ENCODE assay signal across 11 mouse cellular contexts in the genomic region with DNA sequence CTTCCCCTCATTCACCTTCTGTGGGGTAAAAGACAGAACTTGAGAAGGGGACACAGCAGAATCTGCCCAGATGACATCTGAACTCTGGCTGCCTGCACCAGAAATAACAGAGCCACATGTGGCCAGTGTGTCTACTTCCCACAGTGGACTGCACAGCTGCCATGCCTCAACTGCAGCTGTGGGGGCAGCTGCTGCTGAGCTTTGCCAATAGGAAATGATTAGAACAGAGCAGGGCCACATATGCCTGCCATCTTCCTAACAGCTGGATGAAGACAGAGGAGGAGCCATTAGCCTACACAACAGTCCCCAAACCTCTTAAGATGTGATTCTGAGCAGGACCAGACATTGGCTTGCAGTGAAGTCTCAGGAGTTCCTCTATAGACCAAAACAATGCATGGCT.
DNase-seq lines count a peak whose midpoint lies in the region; ATAC-seq and TF ChIP-seq lines count a peak whose summit lies in the region.
"Had no signal": no experiment of that assay in that cellular context is flagged by ENCODE, and none has a peak within 500 bp of the region (broad histone marks: within the 10 kb centered on the region; RNA-seq: fewer than 3 reads in every experiment).

No protein-coding gene starts in this region.

- TF ChIP-seq POLR2A in limb, embryonic 14.5 days (IDR thresholded peaks at IDR 0.05; ENCODE audit: borderline replicate concordance, extremely low read depth, insufficient read depth, insufficient read length) = no peak

- H3K4me1 ChIP-seq in limb, embryonic 11.5 days (ENCODE audit: control insufficient read depth, insufficient read depth, low read length) = no peaks in the 10 kb centered on the region
- no peaks in the 10 kb centered on the region for H3K4me1 ChIP-seq in limb, embryonic 10.5 days
- no peaks in the 10 kb centered on the region for H3K4me1 ChIP-seq in limb, embryonic 14.5 days (ENCODE audit: control insufficient read depth, insufficient read depth, low read length)

- ATAC-seq in limb, embryonic 11.5 days (ENCODE audit: insufficient number of reproducible peaks, low FRiP score, low TSS enrichment, low read depth) = peak; percentile 60; the same call in 1 of the 2 replicates
- peak; percentile 81 for ATAC-seq in limb, embryonic 14.5 days (ENCODE audit: low FRiP score, low read depth)
- ATAC-seq: activated CD4-positive, CD25-positive, alpha-beta regulatory T cell, adult 4 months had no signal

- peak; percentile 8 for DNase-seq in embryo, embryonic 10.5 days (ENCODE audit: low spot score)
- DNase-seq in embryo, embryonic 9.5 days (ENCODE audit: extremely low spot score) = no peak
- DNase-seq in limb, embryonic 11.5 days (ENCODE audit: low spot score) = no peak
- DNase-seq in limb, embryonic 10.5 days (ENCODE audit: low spot score) = no peak
- DNase-seq in limb, embryonic 14.5 days (ENCODE audit: low spot score) = peak; percentile 30
- DNase-seq in mesoderm, embryonic 11.5 days (ENCODE audit: low read depth, low spot score) = peak; percentile 15
- DNase-seq in adrenal gland, adult 2 months = no peak
- DNase-seq in frontal cortex, postnatal 25 days (ENCODE audit: low spot score in 2 of 2) = no peak
- DNase-seq: cerebellum, postnatal 25 days; retina, postnatal 1 day had no signal

- no peak overlapping the region for H3K9ac ChIP-seq in limb, embryonic 11.5 days (ENCODE audit: low read length)
- no peak overlapping the region for H3K9ac ChIP-seq in limb, embryonic 14.5 days (ENCODE audit: low read depth, low read length, severe bottlenecking)

- H3K4me3 ChIP-seq in limb, embryonic 11.5 days (ENCODE audit: low read depth, low read length) = no peak overlapping the region
- no peak overlapping the region for H3K4me3 ChIP-seq in limb, embryonic 10.5 days
- H3K4me3 ChIP-seq in limb, embryonic 14.5 days (replicated peaks; ENCODE audit: low read length) = no peak overlapping the region

- no peak overlapping the region for H3K27ac ChIP-seq in limb, embryonic 11.5 days (replicated peaks; ENCODE audit: low read depth, low read length)
- H3K27ac ChIP-seq in limb, embryonic 10.5 days = no peak overlapping the region
- H3K27ac ChIP-seq in limb, embryonic 14.5 days (replicated peaks; ENCODE audit: low read depth, low read length) = no peak overlapping the region

- no peaks in the 10 kb centered on the region; the same call in 1 of the 2 replicates for H3K9me3 ChIP-seq in limb, embryonic 11.5 days (ENCODE audit: control insufficient read depth, low read length)
- H3K9me3 ChIP-seq in limb, embryonic 10.5 days (replicated peaks) = no peaks in the 10 kb centered on the region
- H3K9me3 ChIP-seq in limb, embryonic 14.5 days (ENCODE audit: control insufficient read depth, low read length) = no peaks in the 10 kb centered on the region

- no peaks in the 10 kb centered on the region for H3K27me3 ChIP-seq in limb, embryonic 11.5 days (ENCODE audit: control insufficient read depth, insufficient read depth, low read length)
- no peaks in the 10 kb centered on the region for H3K27me3 ChIP-seq in limb, embryonic 10.5 days (ENCODE audit: low read depth, poor library complexity, severe bottlenecking)
- H3K27me3 ChIP-seq in limb, embryonic 14.5 days (ENCODE audit: control insufficient read depth, insufficient read depth, low read length) = no peaks in the 10 kb centered on the region

- H3K36me3 ChIP-seq in limb, embryonic 11.5 days (ENCODE audit: control insufficient read depth, insufficient read depth, low read length) = peaks cover 6% of the 10 kb centered on the region; the same call in 1 of the 2 replicates
- H3K36me3 ChIP-seq in limb, embryonic 10.5 days = peaks cover 82% of the 10 kb centered on the region
- peaks cover 70% of the 10 kb centered on the region for H3K36me3 ChIP-seq in limb, embryonic 14.5 days (ENCODE audit: control insufficient read depth, insufficient read depth, low read length)

- H3K4me2 ChIP-seq in limb, embryonic 11.5 days (ENCODE audit: low read depth, severe bottlenecking) = no peak overlapping the region
- no peak overlapping the region for H3K4me2 ChIP-seq in limb, embryonic 14.5 days (replicated peaks; ENCODE audit: low read depth, low read length, severe bottlenecking)

Comparison
In these comparisons a context has a peak if more than half of its experiments do, and no peak if none do; other contexts are left out.
1. DNase-seq: peak in embryo, embryonic 10.5 days (single experiment), limb, embryonic 14.5 days (single experiment) and mesoderm, embryonic 11.5 days (single experiment); none in embryo, embryonic 9.5 days (single experiment), limb, embryonic 11.5 days (single experiment), limb, embryonic 10.5 days (single experiment), adrenal gland, adult 2 months (single experiment) and frontal cortex, postnatal 25 days (0 of 2).